Mouse (Mus musculus): ENCODE results near the gene Calm5. TPM values are rescaled to one million over a fixed set of nuclear protein-coding genes. Genes with fewer than 3 reads are reported as not detected.
A peak's percentile ranks its signal among the peaks of the same experiment; 100 is the strongest.

Gene Calm5
- polyA plus RNA-seq, 2 experiments: not detected

DNA sequence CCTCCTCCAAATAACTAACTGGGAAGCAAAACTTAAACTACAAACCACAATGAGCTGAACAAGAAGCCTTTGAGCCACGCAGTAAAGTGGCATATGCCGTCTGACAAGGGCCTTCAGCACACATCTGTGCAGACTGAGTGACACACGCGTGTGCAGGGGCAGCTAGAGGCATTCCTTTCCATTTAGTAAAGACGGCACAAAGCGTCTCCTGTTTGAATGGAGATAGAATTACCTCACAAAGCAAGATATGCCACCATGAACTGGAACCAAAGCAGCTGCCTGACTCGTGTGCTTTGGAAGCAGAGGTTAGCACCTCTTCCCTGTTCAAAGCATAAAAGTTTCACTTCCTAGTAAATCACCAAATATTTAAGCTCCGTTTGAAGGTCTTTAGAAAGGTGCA is 36.1 kb downstream of the Calm5 start:
- no peak for ATAC-seq (ENCODE audit: insufficient read depth)
- Histone ChIP-seq H3K4me2 (ENCODE audit: low read depth) (peak overlapping the region; percentile 90), H3K4me1 (replicated peaks; ENCODE audit: control insufficient read depth in 2 of 2, insufficient read depth in 2 of 2, low read length in 1 of 2) (peaks cover 6 to 15% of the 10 kb centered on the region in 2 experiments), H3K9me3 (ENCODE audit: control insufficient read depth, low read length) (no peaks in the 10 kb centered on the region), H3K27me3 (ENCODE audit: control insufficient read depth, insufficient read depth, low read length) (no peaks in the 10 kb centered on the region), H3K4me3 (ENCODE audit: insufficient read depth in 1 of 2, low read depth in 2 of 2, low read length in 2 of 2) (peak overlapping the region in 1 of 2 experiments; percentile 28; a peak in 1 of 4 replicates), H3K27ac (no peak overlapping the region), H3K9ac (replicated peaks) (no peak overlapping the region), H3K36me3 (replicated peaks; ENCODE audit: control insufficient read depth, insufficient read depth, low read depth) (peaks cover 43% of the 10 kb centered on the region)
- WGBS (ENCODE audit: insufficient replicate concordance): 70% methylated on average over 8 of the region's 8 CpGs
- no peak for TF ChIP-seq EP300 (IDR thresholded peaks at IDR 0.05; ENCODE audit: low read depth)
- no peak for TF ChIP-seq CTCF (IDR thresholded peaks at IDR 0.05; ENCODE audit: low read depth)
- DNase-seq (ENCODE audit: low read depth in 3 of 3, low spot score in 3 of 3): no peak

DNA sequence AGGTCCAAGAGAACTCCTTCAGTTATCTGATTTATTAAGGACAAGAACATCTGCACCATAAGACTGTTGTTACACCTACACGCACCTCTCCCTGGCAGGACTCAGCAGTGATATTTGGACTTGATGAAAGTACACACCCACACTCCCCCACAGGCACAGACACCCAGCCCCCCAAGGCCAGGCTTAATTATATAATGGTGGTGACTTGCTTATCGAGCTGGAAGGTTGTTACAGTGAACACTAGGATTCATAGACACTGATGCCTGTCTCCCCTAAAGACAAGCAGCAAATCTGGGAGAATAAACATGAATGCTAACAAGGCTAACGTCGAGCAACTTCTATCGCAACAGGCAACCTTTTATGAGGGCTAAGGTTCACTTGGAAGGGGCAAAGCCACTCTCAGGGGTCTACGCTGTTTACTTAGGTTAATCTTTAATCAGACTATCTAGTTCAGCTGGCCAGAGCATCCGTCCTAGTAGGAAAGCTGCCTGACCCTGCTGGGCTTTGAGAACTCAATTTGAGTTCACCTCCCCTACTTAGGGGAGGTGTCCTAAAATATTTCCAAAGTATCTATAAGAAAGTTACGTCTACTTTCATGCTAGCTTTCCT is 37.6 kb downstream of the Calm5 start:
- DNase-seq (ENCODE audit: low read depth in 3 of 3, low spot score in 3 of 3) (peak in 2 of 3 experiments; percentile 20 to 22), ATAC-seq (ENCODE audit: insufficient read depth) (no peak; the same call in 1 of the 2 replicates)
- peak overlapping the region; percentile 52 for H3K27ac ChIP-seq
- H3K4me2 ChIP-seq (ENCODE audit: low read depth): peak overlapping the region; percentile 90
- H3K4me1 ChIP-seq (replicated peaks; ENCODE audit: control insufficient read depth in 2 of 2, insufficient read depth in 2 of 2, low read length in 1 of 2): peaks cover 8 to 21% of the 10 kb centered on the region in 2 experiments
- H3K27me3 ChIP-seq (ENCODE audit: control insufficient read depth, insufficient read depth, low read length): no peaks in the 10 kb centered on the region
- WGBS (ENCODE audit: insufficient replicate concordance): 53% methylated on average over 8 of the region's 8 CpGs
- peak overlapping the region; percentile 86 for H3K9ac ChIP-seq (replicated peaks)
- peaks cover 29% of the 10 kb centered on the region for H3K36me3 ChIP-seq (replicated peaks; ENCODE audit: control insufficient read depth, insufficient read depth, low read depth)
- H3K9me3 ChIP-seq (ENCODE audit: control insufficient read depth, low read length): no peaks in the 10 kb centered on the region
- TF ChIP-seq EP300 (IDR thresholded peaks at IDR 0.05; ENCODE audit: low read depth) (no peak), CTCF (IDR thresholded peaks at IDR 0.05; ENCODE audit: low read depth) (no peak)
- peak overlapping the region; percentile 85 to 97 for H3K4me3 ChIP-seq (ENCODE audit: insufficient read depth in 1 of 2, low read depth in 2 of 2, low read length in 2 of 2)

DNA sequence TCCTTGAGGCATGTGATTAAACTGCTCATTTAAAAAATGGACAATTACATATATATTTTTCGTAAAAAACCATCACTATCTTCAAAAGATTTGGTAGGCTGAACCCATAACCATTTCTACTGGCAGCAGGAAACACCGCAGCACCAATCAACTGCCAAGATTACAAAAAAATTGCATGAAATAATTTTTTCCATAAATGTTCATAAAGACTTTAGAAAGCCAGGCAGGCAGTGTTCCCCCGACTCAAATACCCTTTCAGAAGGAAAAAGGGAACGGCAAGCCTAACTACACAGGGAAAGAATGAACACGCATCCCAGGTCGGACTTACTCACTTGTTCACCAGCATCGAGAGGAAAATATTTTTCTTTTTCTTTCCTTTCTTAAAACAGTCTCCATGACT is 38.6 kb downstream of the Calm5 start:
- DNase-seq (ENCODE audit: low read depth in 3 of 3, low spot score in 3 of 3) (no peak), ATAC-seq (ENCODE audit: insufficient read depth) (no peak)
- peaks cover 11 to 21% of the 10 kb centered on the region in 2 experiments for H3K4me1 ChIP-seq (replicated peaks; ENCODE audit: control insufficient read depth in 2 of 2, insufficient read depth in 2 of 2, low read length in 1 of 2)
- H3K27ac ChIP-seq: peak overlapping the region; percentile 52
- no peaks in the 10 kb centered on the region for H3K9me3 ChIP-seq (ENCODE audit: control insufficient read depth, low read length)
- peak overlapping the region; percentile 90 for H3K4me2 ChIP-seq (ENCODE audit: low read depth)
- 6% methylated on average over 7 of the region's 7 CpGs for WGBS (ENCODE audit: insufficient replicate concordance)
- no peak for TF ChIP-seq EP300 (IDR thresholded peaks at IDR 0.05; ENCODE audit: low read depth)
- no peak for TF ChIP-seq CTCF (IDR thresholded peaks at IDR 0.05; ENCODE audit: low read depth)
- peaks cover 19% of the 10 kb centered on the region for H3K36me3 ChIP-seq (replicated peaks; ENCODE audit: control insufficient read depth, insufficient read depth, low read depth)
- peak overlapping the region; percentile 86 for H3K9ac ChIP-seq (replicated peaks)
- H3K27me3 ChIP-seq (ENCODE audit: control insufficient read depth, insufficient read depth, low read length): no peaks in the 10 kb centered on the region
- H3K4me3 ChIP-seq (ENCODE audit: insufficient read depth in 1 of 2, low read depth in 2 of 2, low read length in 2 of 2): peak overlapping the region; percentile 85 to 97

DNA sequence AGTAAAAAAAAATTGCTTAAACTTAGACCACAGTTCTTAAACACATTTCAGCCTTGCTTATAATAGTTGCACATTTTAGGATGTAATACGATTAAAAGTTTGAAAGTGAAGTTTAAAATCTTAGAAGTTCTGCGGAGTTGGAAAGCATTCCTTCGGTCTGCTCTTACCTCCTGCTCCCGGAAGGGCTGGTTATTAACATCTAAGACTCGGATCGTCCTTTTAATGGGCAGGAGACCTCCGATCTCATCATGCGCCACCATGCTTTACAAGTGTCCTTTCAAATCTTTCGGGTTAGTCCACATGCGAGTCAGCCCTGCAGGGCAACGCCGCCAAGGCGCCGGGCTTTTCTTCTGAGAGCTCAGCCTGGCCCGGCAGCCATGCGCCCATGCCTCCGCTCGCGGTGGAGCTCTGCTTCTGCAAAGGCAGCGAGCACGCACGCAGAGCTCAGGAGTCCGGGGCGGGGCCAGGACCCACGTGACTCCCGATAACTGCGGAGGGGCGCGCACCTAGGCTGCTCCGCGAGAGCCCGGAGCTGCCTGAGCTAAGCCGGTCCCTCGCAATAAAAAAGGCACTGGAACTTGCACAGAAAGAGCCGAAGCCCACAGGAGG is 39.3 kb downstream of the Calm5 start:
- peak; percentile 84 to 86 (median 86) for DNase-seq (ENCODE audit: low read depth in 3 of 3, low spot score in 3 of 3)
- Histone ChIP-seq H3K9me3 (ENCODE audit: control insufficient read depth, low read length) (no peaks in the 10 kb centered on the region), H3K4me1 (replicated peaks; ENCODE audit: control insufficient read depth in 2 of 2, insufficient read depth in 2 of 2, low read length in 1 of 2) (peaks cover 11 to 21% of the 10 kb centered on the region in 2 experiments), H3K27me3 (ENCODE audit: control insufficient read depth, insufficient read depth, low read length) (no peaks in the 10 kb centered on the region), H3K4me3 (ENCODE audit: insufficient read depth in 1 of 2, low read depth in 2 of 2, low read length in 2 of 2) (peak overlapping the region; percentile 85 to 97), H3K4me2 (ENCODE audit: low read depth) (peak overlapping the region; percentile 90), H3K9ac (replicated peaks) (peak overlapping the region; percentile 86), H3K36me3 (replicated peaks; ENCODE audit: control insufficient read depth, insufficient read depth, low read depth) (peaks cover 12% of the 10 kb centered on the region), H3K27ac (peak overlapping the region; percentile 61)
- under 1% methylated on average over 35 of the region's 35 CpGs for WGBS (ENCODE audit: insufficient replicate concordance)
- peak; percentile 97 for ATAC-seq (ENCODE audit: insufficient read depth)
- no peak for TF ChIP-seq EP300 (IDR thresholded peaks at IDR 0.05; ENCODE audit: low read depth)
- TF ChIP-seq CTCF (IDR thresholded peaks at IDR 0.05; ENCODE audit: low read depth): peak; percentile 30; the same call in 1 of the 2 replicates

DNA sequence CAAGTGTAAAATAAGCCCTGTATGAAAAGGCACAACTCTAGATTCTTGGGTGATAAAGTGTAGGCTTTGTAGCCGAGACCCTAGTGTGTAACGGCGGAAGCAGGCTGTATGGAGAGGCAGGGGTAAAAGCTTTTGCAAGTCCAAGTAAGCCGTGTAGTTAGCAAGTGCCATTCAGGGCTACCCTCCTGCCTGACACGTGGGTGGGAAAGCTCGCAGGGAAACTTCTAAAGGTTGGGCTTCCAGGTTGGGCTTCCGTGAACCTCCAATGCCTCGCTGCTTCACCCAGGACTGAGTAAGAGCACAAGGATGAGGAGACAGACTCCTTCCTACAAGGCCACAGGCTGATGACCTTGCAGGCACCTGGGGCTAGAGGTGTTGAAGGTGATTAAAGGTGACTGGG is 40.6 kb downstream of the Calm5 start:
- no peak overlapping the region for H3K27ac ChIP-seq
- H3K4me2 ChIP-seq (ENCODE audit: low read depth): no peak overlapping the region
- 79% methylated on average over 8 of the region's 8 CpGs for WGBS (ENCODE audit: insufficient replicate concordance)
- no peaks in the 10 kb centered on the region for H3K36me3 ChIP-seq (replicated peaks; ENCODE audit: control insufficient read depth, insufficient read depth, low read depth)
- no peak for DNase-seq (ENCODE audit: low read depth in 3 of 3, low spot score in 3 of 3)
- no peaks in the 10 kb centered on the region for H3K9me3 ChIP-seq (ENCODE audit: control insufficient read depth, low read length)
- no peaks in the 10 kb centered on the region for H3K27me3 ChIP-seq (ENCODE audit: control insufficient read depth, insufficient read depth, low read length)
- H3K9ac ChIP-seq (replicated peaks): no peak overlapping the region
- TF ChIP-seq EP300 (IDR thresholded peaks at IDR 0.05; ENCODE audit: low read depth) (no peak), CTCF (IDR thresholded peaks at IDR 0.05; ENCODE audit: low read depth) (no peak)
- ATAC-seq (ENCODE audit: insufficient read depth): no peak
- no peak overlapping the region for H3K4me3 ChIP-seq (ENCODE audit: insufficient read depth in 1 of 2, low read depth in 2 of 2, low read length in 2 of 2)
- H3K4me1 ChIP-seq (replicated peaks; ENCODE audit: control insufficient read depth in 2 of 2, insufficient read depth in 2 of 2, low read length in 1 of 2): peaks cover 11 to 21% of the 10 kb centered on the region in 2 experiments
